Mouse (Mus musculus) ES-CJ7 (cell line): ENCODE results near the gene Pth2.

Experiments used
- DNase-seq: peaks from one replicate; pipeline ENCODE4 v3.0.0; 2011; ENCODE audit warnings: low read depth, low spot score

Gene Pth2

DNA sequence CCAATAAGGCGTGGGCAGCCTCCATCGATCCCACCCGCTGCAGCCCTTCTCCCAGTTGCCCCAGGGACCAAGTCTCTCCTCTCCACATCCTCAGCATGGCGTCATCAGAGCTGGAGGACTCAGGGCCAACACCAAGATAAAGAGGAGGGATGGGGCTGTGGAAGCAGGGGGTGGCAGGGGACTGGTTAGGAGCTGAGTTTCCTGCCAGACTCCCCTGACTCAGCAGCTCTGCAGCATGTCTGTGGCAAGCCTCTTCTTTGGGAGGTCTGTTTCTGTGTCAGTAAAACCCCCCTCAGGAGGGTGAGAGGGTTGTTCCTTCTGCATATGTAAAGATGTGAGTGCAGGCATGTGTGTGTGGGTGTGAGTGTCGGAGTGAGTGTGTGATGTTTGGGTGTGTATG lies 16.2 kb downstream of the Pth2 start:
- DNase-seq = no peak

DNA sequence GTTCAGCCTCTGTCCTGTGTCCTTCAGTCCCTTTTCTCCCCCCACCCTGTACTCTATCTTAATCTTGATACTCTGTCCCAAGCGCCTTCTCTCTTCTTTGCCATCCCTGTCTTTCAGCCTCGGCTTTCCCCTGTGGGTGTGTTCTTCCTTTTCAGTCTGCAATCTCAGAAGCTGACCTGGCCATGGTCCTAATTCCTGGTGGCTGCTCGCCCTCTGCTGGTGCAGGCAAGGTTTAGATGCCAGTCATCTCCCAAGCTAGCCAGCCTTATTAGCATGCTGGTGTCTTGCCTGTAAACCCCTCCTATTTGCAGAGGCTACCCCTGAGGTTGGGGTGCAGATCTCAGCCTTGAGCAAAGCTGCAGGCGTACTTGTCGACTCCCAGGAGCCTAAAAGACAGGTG lies 17.6 kb downstream of the Pth2 start:
- DNase-seq = peak; percentile 80

DNA sequence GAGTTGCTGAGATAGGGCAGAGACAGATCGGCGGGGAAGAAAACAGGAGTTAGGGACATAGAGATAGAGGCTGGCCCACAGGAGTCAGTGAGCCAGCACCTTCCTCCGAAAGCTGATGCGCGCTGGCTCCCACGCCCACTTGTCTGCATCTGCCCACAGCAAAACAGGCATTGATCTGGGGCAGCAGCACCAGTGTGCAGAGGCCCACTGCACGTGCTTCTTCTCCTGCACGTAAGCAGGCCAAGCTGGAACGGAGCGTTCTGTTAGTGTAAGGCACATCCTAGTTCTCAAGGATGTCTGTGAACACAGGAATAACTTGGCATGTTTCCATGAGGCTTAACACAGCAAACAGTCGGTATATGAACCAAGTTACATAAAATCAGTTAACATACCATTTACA lies 18.2 kb downstream of the Pth2 start:
- DNase-seq = no peak

DNA sequence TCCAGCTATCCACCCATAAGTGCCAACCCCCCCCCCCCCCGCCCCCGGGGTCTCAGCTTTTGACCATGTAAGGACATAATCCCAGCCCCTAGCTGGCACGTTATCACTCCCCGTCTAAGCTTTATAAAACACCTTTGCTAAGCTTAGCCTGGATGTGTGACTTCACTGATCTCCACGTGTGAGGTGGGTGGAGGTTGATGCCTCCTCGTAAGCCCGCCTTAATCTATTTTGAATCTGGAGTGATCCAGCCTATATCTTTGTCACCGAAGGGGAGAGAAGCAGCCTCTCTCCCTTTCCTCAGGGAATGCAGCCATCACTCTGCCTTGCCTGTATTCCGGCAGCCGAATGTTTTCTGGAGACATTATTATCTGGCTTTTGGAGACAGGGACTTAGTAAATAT lies 21.9 kb downstream of the Pth2 start:
- no peak for DNase-seq

DNA sequence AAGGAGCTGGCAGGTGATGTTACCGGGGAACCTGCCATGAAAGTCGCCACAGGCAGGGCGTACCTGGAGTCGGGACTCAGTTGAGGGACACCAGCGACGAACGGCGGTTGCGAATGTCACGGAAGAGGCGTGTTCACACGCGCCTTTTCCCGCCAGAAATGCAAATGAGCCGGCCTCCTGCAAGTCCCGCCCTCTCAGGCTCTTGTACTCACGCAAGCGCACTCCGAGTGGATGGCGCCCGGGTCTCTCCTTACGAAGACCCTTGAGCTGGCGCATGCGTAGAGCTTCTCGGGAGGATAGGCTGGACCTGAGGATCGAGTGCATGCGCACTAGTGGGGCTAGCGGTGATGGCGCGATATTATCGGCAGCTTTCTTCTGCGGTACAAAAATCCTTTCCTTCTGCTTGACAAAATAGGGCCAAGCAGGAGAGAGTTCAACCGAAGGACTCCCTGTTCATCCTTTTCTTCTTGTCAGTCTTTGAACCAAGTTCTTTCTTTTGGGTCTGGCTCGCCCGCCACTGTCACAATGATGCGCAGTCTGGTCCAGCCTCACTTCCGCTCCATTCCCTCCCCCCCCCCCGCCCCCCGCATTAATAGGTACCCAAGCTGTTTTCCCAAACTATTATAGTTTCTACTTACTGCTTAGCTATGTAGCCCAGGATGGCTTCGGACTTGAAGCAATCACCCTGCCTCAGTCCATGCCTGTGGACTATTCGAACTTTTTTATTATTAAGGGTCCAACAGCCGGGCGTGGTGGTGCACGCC lies 23.8 kb downstream of the Pth2 start, which contains the start of gene Ccdc155:
Gene Ccdc155, minus strand, starts transcription at position 513 of the 764 bp plus-strand sequence.
- DNase-seq = peak; percentile 100

DNA sequence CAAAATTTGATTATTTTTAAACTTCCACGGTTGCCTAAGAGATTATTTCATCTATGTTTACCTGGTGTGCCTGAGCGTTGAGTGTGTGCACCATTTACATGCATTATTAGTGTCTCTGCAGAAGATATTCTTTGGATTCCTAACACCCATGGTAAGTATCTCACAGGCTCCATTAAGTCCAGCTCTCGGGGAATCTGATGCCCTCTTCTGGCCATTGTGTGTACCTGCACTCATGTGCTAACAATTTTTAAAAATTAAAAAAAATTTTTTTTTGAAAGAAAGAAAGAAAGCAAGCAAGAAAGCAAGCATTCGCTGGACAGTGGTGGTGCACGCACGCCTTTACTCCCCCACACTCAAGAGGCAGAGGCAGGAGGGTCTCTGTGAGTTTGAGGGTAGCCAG lies 27.5 kb downstream of the Pth2 start:
- DNase-seq = no peak

DNA sequence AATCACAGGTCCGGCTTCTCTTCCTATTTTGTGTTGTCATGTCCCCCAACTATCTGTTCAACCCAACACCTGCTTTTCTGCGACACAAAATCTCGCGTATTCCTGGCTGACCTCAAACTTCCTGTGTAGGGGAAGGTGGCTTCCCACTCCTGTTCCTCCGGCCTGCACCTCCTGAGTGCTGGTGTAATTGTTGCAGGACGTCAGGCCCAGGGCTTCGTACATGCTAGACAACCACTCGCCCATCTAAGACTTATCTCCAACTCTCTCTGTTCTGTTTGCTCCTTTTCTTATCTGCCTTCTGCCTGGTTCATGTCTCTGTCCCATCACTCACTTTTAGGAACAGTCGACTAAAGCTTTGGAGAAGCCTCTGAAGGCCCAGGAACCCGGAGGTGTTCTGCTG lies 30.3 kb downstream of the Pth2 start:
- no peak for DNase-seq

DNA sequence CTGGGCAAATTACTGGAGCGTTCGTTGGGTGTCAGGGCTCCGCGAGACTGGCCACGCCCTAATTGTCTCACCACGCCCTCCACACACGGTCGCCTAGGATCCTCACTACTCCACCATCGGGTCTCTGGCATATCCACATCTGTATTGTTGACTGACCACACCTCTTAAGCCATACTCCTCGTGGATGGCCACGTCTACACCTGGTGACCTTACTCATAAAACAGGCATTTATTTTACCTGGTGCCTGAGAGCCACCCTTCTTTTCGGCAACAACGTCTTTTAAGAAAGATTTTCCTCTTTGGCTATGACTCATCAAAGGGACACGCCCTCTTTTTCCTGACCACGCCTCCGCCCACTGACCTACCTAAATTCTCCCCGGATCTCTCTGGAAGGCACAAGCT lies 31.1 kb downstream of the Pth2 start, which contains the start of gene Dkkl1:
Gene Dkkl1, minus strand, starts transcription at position 297 of the 401 bp plus-strand sequence.
- peak; percentile 73 for DNase-seq

DNA sequence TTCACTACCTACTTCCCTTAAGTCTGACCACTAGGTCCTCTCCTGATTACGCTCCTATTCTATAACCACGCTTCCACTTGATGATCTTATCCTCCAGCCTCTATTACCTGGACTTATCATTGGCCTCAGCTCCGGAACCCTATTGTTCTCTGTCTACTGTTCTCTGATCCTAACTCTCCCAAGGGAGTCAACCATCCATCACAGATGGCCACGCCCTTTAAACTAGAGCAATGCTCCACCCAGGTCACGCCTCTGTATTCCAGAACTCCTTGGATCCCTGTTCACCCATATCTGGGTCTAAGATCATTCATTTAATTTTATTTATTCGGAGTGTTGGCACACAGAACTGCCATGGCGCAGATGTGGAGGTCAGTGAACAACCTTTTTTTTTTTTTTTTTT lies 31.6 kb downstream of the Pth2 start:
- peak; percentile 57 for DNase-seq

DNA sequence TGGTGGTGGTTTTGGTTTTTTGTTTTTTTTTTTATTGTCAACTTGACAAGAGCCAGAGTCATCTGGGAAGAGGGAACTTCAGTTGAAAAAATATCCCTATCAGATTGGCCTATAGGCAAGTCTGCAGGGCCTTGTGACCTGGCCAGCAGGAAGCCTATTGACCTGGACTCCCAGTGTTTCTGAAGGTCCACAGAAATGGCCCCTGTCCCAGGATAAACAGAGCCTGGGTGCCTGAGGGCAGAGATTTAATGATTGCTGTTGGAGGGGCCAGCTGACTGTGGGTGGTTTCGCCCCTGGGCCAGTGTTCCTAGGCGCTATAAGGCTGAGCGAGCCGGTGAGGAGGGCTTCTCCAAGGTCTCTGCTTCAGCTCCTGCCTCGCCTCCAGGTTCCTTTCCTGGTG lies 32.9 kb downstream of the Pth2 start:
- no peak for DNase-seq

DNA sequence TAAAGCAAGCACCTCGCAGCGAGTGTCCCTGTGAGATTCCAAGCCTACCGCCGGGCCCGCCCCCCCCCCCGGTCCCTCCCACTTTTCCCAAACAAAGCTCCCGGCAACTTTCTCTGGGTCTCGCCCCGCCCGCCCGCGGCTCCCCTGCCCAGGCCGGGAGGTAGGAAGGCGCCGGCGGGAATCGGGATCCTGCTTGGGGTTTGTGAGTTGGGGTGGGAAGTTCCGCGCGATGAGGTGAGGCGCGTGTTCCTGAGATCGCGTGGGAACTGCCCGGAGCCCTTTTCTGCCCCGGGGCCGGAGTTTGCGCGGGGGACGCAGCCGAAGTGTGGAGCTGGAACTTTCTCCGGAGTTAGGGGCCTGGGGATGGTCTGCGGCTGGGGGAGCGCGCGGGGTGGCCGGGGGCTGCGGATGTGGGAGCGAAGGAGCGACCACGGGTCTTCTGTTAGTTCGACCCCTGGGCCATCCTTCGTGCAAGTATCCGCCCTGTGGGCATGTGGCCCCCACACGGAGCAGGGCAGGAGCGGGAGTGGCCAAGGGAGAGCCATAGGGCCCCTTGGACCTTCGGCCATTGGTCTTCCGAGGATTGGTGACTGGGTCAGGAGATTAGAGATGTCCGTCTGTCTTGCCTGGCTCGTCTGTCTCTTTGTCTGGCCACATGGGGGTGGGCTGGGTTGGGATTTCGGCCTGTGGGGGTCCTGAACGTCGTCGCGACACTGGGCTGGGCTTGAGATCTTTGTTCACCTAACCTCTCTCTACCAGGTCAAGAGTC lies 35.1 kb downstream of the Pth2 start, which contains the start of gene Tead2:
Gene Tead2, plus strand, starts transcription at position 81 of the 769 bp plus-strand sequence.
- DNase-seq = peak; percentile 75

DNA sequence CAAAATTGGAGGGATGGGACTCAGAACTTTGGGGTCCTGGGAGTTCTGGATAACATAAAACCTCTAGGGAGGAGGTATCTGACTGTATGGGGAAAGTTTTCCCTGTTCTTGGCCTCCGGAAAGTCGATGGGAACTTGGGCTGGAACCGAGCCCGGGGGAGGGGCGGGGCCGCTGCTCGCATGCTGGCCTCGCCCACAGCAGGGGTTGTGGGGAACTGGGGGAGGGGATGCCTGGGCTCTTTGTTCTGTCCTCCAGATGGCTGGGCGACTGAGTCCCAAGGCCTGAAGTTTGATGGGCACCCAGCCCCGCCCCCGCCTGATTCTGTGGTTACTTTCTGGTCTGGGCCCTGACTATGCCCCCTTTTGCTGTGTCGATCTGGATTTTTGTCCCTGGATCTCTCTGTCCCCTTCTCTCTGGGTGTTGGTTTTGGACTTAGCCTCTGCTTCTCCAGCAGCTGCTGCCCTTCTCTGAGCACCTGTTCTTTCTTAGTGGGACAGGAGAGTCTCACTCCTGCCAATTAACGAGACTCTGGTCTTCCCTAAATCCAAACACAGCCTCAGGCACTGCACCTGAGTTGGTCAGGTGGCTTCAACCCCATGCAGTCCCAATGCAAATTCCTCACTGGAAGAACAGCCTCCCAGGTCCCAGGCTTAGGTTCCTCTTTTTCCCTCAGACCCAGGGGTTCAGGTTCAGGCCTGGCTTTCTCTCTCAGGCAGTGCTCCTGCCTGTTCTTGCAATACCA lies 35.8 kb downstream of the Pth2 start:
- DNase-seq = peak; percentile 90

DNA sequence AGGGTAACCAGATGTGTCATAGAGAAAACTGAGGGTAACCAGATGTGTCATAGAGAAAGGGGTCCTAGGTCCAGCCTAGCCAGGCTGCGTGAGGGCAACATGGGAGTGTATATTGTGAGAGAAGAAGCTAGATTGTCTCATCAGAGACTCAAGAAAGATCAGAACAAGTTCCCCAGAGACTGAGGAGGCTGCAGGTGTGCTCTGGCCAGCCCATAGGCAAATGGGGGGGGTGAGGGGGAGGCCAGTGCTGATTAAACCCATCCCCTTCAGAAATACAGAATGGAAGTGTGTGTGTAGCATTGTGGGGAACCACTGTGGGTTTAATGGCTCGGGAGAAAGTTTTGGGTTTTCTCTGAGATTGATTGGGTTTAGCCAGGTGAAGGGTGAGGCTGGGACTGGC lies 40.9 kb downstream of the Pth2 start:
- DNase-seq = no peak

DNA sequence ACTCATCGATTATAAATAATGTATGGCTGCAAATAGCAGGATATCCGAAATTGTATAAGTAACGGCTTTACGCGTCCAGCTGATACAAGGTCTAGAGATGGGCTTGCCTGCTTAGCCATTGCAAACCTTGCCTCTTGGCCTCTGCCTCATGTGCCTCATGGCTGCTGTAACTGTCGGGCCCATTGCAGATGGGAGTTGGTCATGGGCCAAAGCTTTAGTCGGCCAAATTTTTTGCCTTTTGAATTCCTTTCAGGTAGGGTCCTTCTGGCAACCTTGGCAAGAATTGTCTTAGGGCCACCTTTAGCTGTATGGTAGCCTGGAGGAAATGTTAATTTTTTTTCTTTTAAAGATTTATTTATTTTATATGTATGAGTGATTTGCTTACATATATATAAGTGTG lies 44.0 kb downstream of the Pth2 start:
- no peak for DNase-seq

DNA sequence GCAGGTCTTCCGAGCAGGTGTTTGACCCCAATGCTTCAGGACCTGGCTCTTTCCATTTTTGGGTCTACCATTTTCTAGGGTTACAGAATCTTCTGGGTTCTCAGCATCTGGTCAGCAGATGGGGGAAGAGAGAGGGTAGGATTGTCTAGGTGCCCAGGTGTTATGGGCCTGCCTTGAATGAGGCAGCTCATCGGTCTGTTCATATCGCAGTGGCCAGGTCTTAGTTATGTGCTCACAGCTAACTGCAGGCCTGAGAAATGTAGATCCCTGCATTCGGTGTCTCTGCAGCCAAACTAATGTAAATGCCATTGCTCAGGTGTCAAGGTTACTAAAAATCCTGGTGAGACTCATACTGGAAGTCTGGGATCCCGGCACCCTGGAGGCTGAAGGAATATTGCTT lies 45.6 kb downstream of the Pth2 start:
- DNase-seq = no peak

DNA sequence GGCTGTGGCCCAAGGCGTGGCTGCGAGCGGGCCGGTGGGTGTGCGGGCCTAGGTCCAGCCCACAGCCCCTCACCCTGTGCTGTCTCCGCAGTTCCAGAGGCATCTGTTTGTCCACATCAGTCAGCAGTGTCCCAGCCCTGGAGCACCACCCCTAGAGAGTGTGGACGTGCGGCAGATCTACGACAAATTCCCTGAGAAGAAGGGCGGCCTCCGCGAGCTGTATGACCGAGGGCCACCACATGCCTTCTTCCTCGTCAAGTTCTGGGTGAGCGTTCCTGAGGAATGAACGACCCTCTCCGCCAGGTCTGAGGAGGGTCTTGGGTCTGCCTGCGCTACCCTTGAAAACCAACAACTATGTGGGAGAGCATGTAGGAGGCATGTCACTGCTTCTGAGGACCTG lies 47.8 kb downstream of the Pth2 start:
- no peak for DNase-seq

DNA sequence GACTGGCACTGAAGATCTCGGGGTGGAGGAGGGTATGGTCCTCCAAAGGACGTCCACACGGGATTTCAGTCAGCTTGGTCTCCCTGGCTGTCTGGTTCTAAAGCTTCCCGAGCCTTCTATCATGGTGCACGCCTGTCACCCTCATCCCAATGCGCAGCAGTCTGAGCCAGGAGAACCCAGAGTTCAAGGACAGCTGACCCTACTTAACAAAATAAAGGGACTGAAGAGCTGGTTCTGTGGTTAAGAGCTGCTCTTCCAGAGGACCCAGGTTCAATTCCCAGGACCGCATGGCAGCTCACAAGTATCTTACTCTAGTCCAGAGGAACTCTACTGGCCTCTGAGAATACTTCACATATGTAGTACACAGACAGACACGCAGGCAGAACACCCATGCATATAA lies 48.3 kb downstream of the Pth2 start:
- peak; percentile 75 for DNase-seq

DNA sequence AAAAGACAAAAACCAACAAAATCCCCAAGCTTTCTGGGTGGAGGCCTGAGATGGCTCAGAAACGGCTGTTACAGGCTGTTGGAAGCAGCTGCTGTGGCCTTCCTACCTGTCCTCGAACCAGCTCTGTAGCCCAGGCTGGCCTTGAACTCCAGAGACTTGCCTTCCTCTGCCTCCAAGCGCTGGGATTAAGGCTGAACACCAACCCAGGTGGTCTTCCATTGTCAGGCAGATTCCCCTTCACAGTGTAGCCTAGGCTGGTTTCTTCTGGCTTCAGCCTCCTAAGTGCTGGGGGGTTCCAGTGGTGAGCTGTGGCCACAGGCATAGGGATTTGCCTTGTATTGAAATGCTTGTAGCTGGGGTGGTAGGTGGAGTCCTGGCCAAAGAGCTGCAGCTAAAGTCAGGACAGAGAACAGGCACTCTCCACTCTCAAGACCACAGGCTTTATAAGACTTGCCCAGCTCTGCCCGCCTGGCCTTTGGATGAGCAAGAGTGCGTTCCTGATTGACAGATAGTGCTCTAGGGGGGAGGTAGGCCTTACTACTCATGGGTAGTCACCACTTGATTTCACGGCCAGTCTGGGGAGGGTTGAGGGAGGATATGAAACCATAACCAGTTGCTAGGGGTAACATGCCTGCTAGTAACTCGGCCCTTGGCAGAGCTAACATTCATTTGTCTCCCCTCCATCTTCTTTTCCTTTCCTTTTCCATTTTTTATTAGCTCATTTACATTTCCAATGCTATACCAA lies 48.8 kb downstream of the Pth2 start:
- peak; percentile 98 for DNase-seq

DNA sequence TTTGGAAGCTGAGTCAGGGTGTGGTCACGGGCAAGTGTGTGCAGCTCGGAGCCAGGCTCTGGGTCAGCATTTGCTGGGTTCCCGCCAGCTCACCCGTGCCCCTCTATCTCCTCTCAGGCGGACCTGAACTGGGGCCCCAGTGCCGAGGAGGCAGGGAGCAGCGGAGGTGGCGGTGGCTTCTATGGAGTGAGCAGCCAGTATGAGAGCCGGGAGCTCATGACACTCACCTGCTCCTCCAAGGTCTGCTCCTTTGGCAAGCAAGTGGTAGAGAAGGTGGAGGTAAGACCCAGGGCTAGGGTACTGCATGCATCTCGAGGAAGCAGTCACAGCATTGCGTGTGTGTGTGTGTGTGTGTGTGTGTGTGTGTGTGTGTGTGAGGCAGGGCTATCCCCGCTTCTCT lies 50.4 kb downstream of the Pth2 start:
- no peak for DNase-seq
